Mouse (Mus musculus) megakaryocyte, embryonic 14.5 days (primary cell): ENCODE data around the gene Clptm1.

Source experiments
- FLI1 ChIP-seq: IDR thresholded peaks from 2 replicates; pipeline ENCODE4 v1.6.1; 2012; ENCODE audit warnings: low read length, inconsistent platforms, mixed read lengths
- GATA1 ChIP-seq: IDR thresholded peaks from 3 replicates; pipeline ENCODE4 v1.6.1; 2012; ENCODE audit warnings: mixed read lengths, low read length, inconsistent platforms, borderline replicate concordance

DNA sequence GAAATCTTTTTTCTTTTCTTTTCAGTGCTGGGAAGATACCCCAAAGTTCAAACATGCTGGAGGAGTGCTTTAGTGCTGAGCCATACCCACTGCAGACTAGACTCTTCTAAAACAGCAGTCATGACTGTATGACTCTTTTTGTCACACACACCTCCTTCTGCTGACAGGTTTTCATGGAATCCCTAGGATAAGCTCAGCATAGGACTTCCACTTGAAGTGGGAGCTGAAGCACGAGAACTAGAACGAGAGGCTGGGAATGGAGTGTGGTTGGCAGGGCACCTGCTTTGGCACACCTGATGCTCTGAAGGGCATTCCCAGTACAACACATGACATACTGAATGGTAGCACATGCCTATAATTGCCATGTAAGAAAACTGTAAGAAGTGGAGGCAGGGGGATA lies 12.2 kb downstream of the Clptm1 start:
- TF ChIP-seq GATA1 (no peak), FLI1 (no peak)
